Mouse (Mus musculus): Measurements from ENCODE around the gene Slc10a1. TPM values are rescaled to one million over a fixed set of nuclear protein-coding genes. Genes with fewer than 3 reads are reported as not detected.
A peak's percentile ranks its signal among the peaks of the same experiment; 100 is the strongest.

The Slc10a1 gene
- polyA plus RNA-seq, 1 experiment from 2014 or later, result 0.67 TPM

DNA sequence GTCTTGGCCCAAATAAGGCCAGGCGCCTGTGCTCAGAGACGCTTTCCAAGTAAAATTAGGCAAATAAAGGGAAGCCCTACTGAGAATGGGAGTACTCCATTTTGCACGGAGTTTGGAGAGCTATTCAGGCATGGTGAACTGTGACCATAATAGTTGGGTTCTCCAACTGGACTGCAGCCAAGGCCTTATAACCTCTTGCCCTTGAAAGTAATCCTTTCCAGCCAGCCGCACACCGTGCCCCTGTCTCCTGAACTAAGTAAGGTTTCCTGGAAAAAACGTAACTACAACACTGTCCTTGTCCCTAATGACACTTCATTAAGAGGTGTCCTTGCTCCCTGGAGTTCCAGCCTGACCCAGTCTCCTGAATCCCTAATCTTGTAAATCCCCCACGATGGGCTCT, 42.6 kb downstream of the Slc10a1 start:
- WGBS, result 39% methylated on average over 7 of the region's 7 CpGs
- Histone ChIP-seq H3K27me3 (replicated peaks) (no peaks in the 10 kb centered on the region), H3K4me1 (0 out of 2 replicates have a peak, but pooled peaks cover 3% of the 10 kb centered on the region), H3K9ac (replicated peaks) (no peak overlapping the region), H3K4me3 (replicated peaks) (no peak overlapping the region), H3K36me3 (no peaks in the 10 kb centered on the region), H3K27ac (replicated peaks) (no peak overlapping the region), H3K4me2 (no peak overlapping the region), H3K9me3 (replicated peaks) (no peaks in the 10 kb centered on the region)
- ATAC-seq (ENCODE audit: low FRiP score), result no peak

DNA sequence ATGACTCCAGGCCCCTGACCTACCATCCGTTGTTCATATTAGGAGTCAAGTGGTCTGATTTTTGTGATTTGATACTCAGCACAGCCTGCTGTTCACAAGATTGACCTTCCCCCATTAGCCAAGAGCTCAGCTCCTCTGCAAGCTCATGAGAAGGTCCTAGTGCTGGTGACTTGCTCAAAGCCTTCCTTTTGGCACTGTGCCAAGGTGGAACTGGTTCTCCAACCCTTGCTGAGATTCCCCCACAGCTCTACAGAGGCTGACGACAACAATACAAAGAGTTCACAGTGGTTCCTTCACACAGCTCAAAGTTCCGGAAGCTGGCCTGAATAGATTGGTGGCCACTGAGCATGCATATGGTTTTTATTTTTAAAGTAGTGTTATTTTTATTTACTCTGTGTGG, 44.3 kb downstream of the Slc10a1 start:
- H3K4me1 ChIP-seq, result 0 out of 2 replicates have a peak, but pooled peaks cover 3% of the 10 kb centered on the region
- no peak overlapping the region for H3K9ac ChIP-seq (replicated peaks)

DNA sequence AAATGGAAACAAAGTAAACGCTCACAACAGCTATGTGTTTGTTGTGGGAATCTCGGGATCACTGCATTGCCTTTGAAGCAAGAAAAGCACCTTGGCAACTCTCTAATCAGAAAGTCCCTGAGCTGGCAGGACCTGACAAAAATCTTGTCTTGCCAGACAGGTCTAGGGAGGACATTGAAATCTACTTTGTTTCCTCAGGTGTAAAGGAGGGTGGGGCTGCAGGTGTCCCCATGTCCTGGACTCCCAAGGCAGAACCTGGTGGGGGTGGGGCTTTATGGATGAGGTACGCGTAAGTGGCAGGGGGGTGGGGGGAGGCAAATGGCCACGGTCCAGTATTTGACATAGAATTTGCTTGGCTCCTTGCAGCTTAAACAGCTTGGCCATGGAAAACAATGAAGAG, 44.9 kb downstream of the Slc10a1 start:
- Histone ChIP-seq H3K9me3 (replicated peaks) (no peaks in the 10 kb centered on the region), H3K4me1 (0 out of 2 replicates have a peak, but pooled peaks cover 3% of the 10 kb centered on the region), H3K4me2 (no peak overlapping the region), H3K27me3 (replicated peaks) (no peaks in the 10 kb centered on the region), H3K36me3 (no peaks in the 10 kb centered on the region), H3K27ac (replicated peaks) (no peak overlapping the region), H3K9ac (replicated peaks) (no peak overlapping the region), H3K4me3 (replicated peaks) (no peak overlapping the region)
- 58% methylated on average over 5 of the region's 5 CpGs for WGBS
- no peak for ATAC-seq (ENCODE audit: low FRiP score)

More for the DNA sequence above, 44.3 kb downstream of the Slc10a1 start:
- no peak overlapping the region for H3K4me2 ChIP-seq
- no peaks in the 10 kb centered on the region for H3K36me3 ChIP-seq
- no peaks in the 10 kb centered on the region for H3K27me3 ChIP-seq (replicated peaks)
- H3K27ac ChIP-seq (replicated peaks), result no peak overlapping the region
- ATAC-seq (ENCODE audit: low FRiP score), result no peak
- no peak overlapping the region for H3K4me3 ChIP-seq (replicated peaks)
- WGBS, result 78% methylated on average over 3 of the region's 3 CpGs
- no peaks in the 10 kb centered on the region for H3K9me3 ChIP-seq (replicated peaks)

DNA sequence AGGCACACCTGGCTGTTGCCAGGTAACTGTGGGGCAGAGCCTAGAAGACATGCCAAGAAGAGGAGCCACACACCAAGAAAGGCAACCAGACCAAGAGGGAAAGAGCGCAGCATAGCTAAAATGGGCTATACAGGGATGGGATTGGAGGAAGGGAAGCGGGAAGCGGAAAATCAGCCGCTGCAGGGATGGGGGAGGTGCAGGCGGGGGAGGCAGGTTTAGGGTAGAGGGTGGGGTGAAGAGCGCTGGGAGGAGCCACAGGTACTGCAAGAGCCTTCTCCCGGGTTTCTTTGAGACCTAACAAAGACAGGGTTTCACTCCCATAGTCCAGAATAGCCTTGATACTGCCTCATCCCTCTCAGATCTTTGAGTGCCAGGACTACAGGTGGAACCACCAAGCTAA, 45.6 kb downstream of the Slc10a1 start:
- 11% methylated on average over 7 of the region's 7 CpGs for WGBS
- no peak overlapping the region for H3K9ac ChIP-seq (replicated peaks)
- ATAC-seq (ENCODE audit: low FRiP score), result no peak

DNA sequence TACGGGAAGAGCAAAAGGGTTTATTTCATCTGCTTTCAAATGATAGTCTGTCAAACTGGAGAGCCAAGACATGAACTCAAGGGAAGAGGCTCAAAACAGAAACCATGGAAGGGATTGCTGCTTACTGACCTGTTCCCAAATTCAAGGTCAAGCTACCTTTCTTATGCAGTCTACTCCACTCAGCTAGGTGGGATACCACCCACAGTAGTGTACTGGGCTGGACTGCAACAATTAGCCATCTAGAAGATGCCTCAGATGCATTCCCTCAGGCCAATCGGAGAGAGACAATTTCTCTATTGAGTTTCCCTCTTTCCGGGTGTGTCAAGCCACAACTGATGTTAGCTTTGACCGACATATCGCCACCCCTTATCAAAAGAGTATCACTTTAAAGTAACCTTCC, 47.2 kb downstream of the Slc10a1 start:
- ATAC-seq (ENCODE audit: low FRiP score), result no peak
- 0 out of 2 replicates have a peak, but pooled peaks cover 3% of the 10 kb centered on the region for H3K4me1 ChIP-seq
- no peak overlapping the region for H3K4me3 ChIP-seq (replicated peaks)
- H3K27ac ChIP-seq (replicated peaks), result no peak overlapping the region
- H3K4me2 ChIP-seq, result no peak overlapping the region
- WGBS, result 94% methylated on average over 5 of the region's 5 CpGs
- H3K27me3 ChIP-seq (replicated peaks), result no peaks in the 10 kb centered on the region
- H3K9ac ChIP-seq (replicated peaks), result no peak overlapping the region
- H3K9me3 ChIP-seq (replicated peaks), result no peaks in the 10 kb centered on the region
- no peaks in the 10 kb centered on the region for H3K36me3 ChIP-seq

More for the DNA sequence above, 45.6 kb downstream of the Slc10a1 start:
- H3K27me3 ChIP-seq (replicated peaks), result no peaks in the 10 kb centered on the region
- H3K9me3 ChIP-seq (replicated peaks), result no peaks in the 10 kb centered on the region
- peak overlapping the region; percentile 46 for H3K4me2 ChIP-seq
- H3K4me3 ChIP-seq (replicated peaks), result 0 out of 2 replicates have a peak overlapping the region, but pooled peaks have one; percentile 4
- H3K36me3 ChIP-seq, result no peaks in the 10 kb centered on the region
- 0 out of 2 replicates have a peak, but pooled peaks cover 3% of the 10 kb centered on the region for H3K4me1 ChIP-seq
- H3K27ac ChIP-seq (replicated peaks), result no peak overlapping the region

DNA sequence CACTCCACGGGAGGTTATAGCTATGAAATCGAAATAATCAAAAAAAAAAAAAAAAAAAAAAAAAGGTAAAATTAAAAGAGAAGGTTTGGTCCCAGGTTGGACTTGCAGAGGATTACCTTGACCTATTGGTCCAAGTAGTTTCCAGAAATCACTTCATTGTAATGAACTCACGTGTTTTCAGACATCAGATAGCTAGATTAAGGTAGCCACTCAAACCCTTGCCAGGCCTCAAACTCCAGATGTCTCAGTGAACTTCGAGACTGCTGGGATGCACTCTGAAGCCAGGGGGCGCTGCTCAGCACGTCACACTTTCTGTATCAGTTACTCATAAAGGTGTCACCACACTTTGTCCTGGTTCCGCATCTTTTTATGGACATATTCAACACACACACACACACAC, 50.7 kb downstream of the Slc10a1 start:
- Histone ChIP-seq H3K4me1 (no peaks in the 10 kb centered on the region), H3K4me3 (replicated peaks) (no peak overlapping the region)
- WGBS, result 61% methylated on average over 7 of the region's 7 CpGs

DNA sequence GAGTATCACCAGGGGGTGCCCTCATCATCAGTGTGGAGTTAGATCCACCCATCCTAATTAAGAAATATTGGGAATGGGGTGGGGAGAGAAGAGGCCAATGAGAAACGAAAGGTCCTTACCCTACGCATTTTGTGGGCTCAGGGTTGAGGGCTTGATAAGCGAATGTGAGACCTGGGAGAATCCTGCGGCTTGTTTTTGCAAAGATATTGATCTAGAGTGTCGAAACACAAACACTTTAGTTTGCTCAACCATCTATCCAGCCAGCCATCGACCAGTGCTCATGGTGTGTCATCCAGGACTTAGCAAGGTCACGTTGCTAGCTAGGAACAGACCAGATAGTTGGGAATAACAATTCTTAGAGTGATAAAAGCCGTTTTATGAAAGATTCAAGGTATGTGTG, 58.9 kb downstream of the Slc10a1 start:
- Histone ChIP-seq H3K27ac (replicated peaks) (no peak overlapping the region), H3K9me3 (replicated peaks) (no peaks in the 10 kb centered on the region), H3K4me1 (no peaks in the 10 kb centered on the region), H3K4me2 (no peak overlapping the region), H3K36me3 (no peaks in the 10 kb centered on the region), H3K27me3 (replicated peaks) (no peaks in the 10 kb centered on the region), H3K4me3 (replicated peaks) (no peak overlapping the region), H3K9ac (replicated peaks) (no peak overlapping the region)
- 87% methylated on average over 8 of the region's 8 CpGs for WGBS
- no peak for ATAC-seq (ENCODE audit: low FRiP score)

More for the DNA sequence above, 50.7 kb downstream of the Slc10a1 start:
- Histone ChIP-seq H3K27ac (replicated peaks) (no peak overlapping the region), H3K27me3 (replicated peaks) (no peaks in the 10 kb centered on the region), H3K9ac (replicated peaks) (no peak overlapping the region), H3K9me3 (replicated peaks) (no peaks in the 10 kb centered on the region), H3K4me2 (no peak overlapping the region), H3K36me3 (no peaks in the 10 kb centered on the region)
- ATAC-seq (ENCODE audit: low FRiP score), result no peak

Other genes starting within 250 kb of the Slc10a1 start
- 1.5 and 2.1 TPM in 2 replicates for gene Ccdc177, start 208.0 kb downstream of the Slc10a1 start, polyA plus RNA-seq (2015; fragmentation: Nextera tagmentation; extraction: Ambion mirVana)
- 9.1 and 11.9 TPM in 2 replicates for gene Susd6, start 178.2 kb downstream of the Slc10a1 start, polyA plus RNA-seq (2015; fragmentation: Nextera tagmentation; extraction: Ambion mirVana)
- gene Srsf5, start 23.2 kb downstream of the Slc10a1 start, polyA plus RNA-seq (2015; fragmentation: Nextera tagmentation; extraction: Ambion mirVana), result 379 and 417 TPM in 2 replicates
- 13.1 and 15.1 TPM in 2 replicates for gene Smoc1, start 58.1 kb upstream of the Slc10a1 start, polyA plus RNA-seq (2015; fragmentation: Nextera tagmentation; extraction: Ambion mirVana)

Data from neural tube, embryonic 15.5 days (tissue).